In the genomic region with DNA sequence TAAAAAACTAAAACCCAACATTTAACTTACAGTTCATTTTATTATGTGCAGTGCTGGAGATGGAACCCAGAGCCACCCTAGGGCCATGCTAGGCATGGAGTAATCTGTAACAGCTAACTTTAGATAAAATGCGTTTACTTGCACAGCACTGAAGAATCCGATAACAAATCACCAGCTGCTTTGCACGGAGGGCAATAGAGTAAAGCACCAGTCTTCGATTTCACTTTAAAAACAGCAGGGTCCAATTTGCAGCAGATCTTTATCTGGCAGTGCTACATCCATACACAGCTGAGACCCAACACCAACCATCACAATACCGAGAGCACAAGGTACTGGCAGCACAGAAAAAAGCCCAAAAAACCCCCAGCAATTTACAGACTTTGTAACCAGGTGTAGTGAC, we compare ENCODE assay signal across 10 mouse cellular contexts. TPM values are rescaled to one million over a fixed set of nuclear protein-coding genes. Genes with fewer than 3 reads are reported as not detected.
DNase-seq lines count a peak whose midpoint lies in the region; ATAC-seq and TF ChIP-seq lines count a peak whose summit lies in the region.
"Had no signal": no experiment of that assay in that cellular context is flagged by ENCODE, and none has a peak within 500 bp of the region (broad histone marks: within the 10 kb centered on the region; RNA-seq: fewer than 3 reads in every experiment).

No protein-coding gene starts in this region.

- H3K9me3 ChIP-seq in kidney, embryonic 14.5 days (ENCODE audit: control insufficient read depth, low read length) = no peaks in the 10 kb centered on the region
- H3K9me3 ChIP-seq in embryonic facial prominence, embryonic 12.5 days = no peaks in the 10 kb centered on the region
- H3K9me3 ChIP-seq in heart, embryonic 16.5 days (replicated peaks; ENCODE audit: control insufficient read depth, low read length) = no peaks in the 10 kb centered on the region
- H3K9me3 ChIP-seq in liver, postnatal 0 days (ENCODE audit: low read length) = no peaks in the 10 kb centered on the region

- no peak for TF ChIP-seq CTCF in liver, postnatal 0 days (IDR thresholded peaks at IDR 0.05; ENCODE audit: low read depth)

- H3K4me3 ChIP-seq in kidney, embryonic 14.5 days (ENCODE audit: low read length) = no peak overlapping the region; the same call in 1 of the 2 replicates
- H3K4me3 ChIP-seq in embryonic facial prominence, embryonic 12.5 days = no peak overlapping the region
- no peak overlapping the region for H3K4me3 ChIP-seq in heart, embryonic 16.5 days (ENCODE audit: low read length)
- H3K4me3 ChIP-seq in liver, postnatal 0 days (ENCODE audit: low read depth, low read length) = no peak overlapping the region

- no peaks in the 10 kb centered on the region for H3K27me3 ChIP-seq in kidney, embryonic 14.5 days (ENCODE audit: control insufficient read depth, insufficient read depth, low read length)
- H3K27me3 ChIP-seq in embryonic facial prominence, embryonic 12.5 days = no peaks in the 10 kb centered on the region
- no peaks in the 10 kb centered on the region for H3K27me3 ChIP-seq in heart, embryonic 16.5 days (ENCODE audit: control insufficient read depth, insufficient read depth, low read length)
- no peaks in the 10 kb centered on the region for H3K27me3 ChIP-seq in liver, postnatal 0 days (ENCODE audit: insufficient read depth, low read length)

- ATAC-seq in kidney, embryonic 14.5 days (ENCODE audit: low FRiP score, low TSS enrichment) = no peak
- no peak for ATAC-seq in embryonic facial prominence, embryonic 12.5 days (ENCODE audit: insufficient number of reproducible peaks, insufficient read depth, low FRiP score, low TSS enrichment)
- no peak for ATAC-seq in heart, embryonic 16.5 days (replicated peaks; ENCODE audit: extremely low read depth, insufficient read depth, low FRiP score)
- ATAC-seq in liver, postnatal 0 days = no peak

- peaks cover 29% of the 10 kb centered on the region for H3K4me1 ChIP-seq in kidney, embryonic 14.5 days (ENCODE audit: control insufficient read depth, insufficient read depth, low read length)
- H3K4me1 ChIP-seq in embryonic facial prominence, embryonic 12.5 days = peaks cover 26% of the 10 kb centered on the region
- peaks cover 53% of the 10 kb centered on the region for H3K4me1 ChIP-seq in heart, embryonic 16.5 days (ENCODE audit: control insufficient read depth, insufficient read depth, low read length)
- H3K4me1 ChIP-seq in liver, postnatal 0 days (ENCODE audit: insufficient read depth) = peaks cover 68% of the 10 kb centered on the region

- 82% methylated on average over 5 of the region's 5 CpGs for WGBS in kidney, embryonic 14.5 days
- WGBS in embryonic facial prominence, embryonic 12.5 days = 66% methylated on average over 5 of the region's 5 CpGs
- WGBS in heart, embryonic 16.5 days = 68% methylated on average over 5 of the region's 5 CpGs
- 56% methylated on average over 5 of the region's 5 CpGs for WGBS in liver, postnatal 0 days (ENCODE audit: insufficient replicate concordance)

- DNase-seq in kidney, adult 8-10 months = no peak
- DNase-seq in liver, postnatal 0 days = no peak
- DNase-seq in testis, postnatal 14 days (ENCODE audit: low spot score) = no peak
- DNase-seq in urinary bladder, postnatal 14 days (ENCODE audit: low spot score) = no peak
- DNase-seq: embryo, embryonic 11 days; gastrocnemius, postnatal 25 days; thymus, postnatal 36 days had no signal

- peak overlapping the region; percentile 98; the same call in 1 of the 2 replicates for H3K9ac ChIP-seq in kidney, embryonic 14.5 days (ENCODE audit: low read depth, low read length)
- no peak overlapping the region for H3K9ac ChIP-seq in embryonic facial prominence, embryonic 12.5 days
- peak overlapping the region; percentile 98; the same call in 1 of the 2 replicates for H3K9ac ChIP-seq in heart, embryonic 16.5 days (ENCODE audit: low read length)
- no peak overlapping the region; the same call in 1 of the 2 replicates for H3K9ac ChIP-seq in liver, postnatal 0 days (replicated peaks)

- H3K4me2 ChIP-seq in kidney, embryonic 14.5 days (replicated peaks; ENCODE audit: low read depth, low read length) = peak overlapping the region; percentile 86
- H3K4me2 ChIP-seq in embryonic facial prominence, embryonic 12.5 days (replicated peaks) = peak overlapping the region; percentile 94; the same call in 1 of the 2 replicates
- 0 out of 2 replicates have a peak overlapping the region, but pooled peaks have one; percentile 98 for H3K4me2 ChIP-seq in heart, embryonic 16.5 days (ENCODE audit: low read depth, low read length)
- H3K4me2 ChIP-seq in liver, postnatal 0 days (ENCODE audit: low read depth, low read length) = peak overlapping the region; percentile 93

- H3K36me3 ChIP-seq in kidney, embryonic 14.5 days (ENCODE audit: control insufficient read depth, insufficient read depth, low read length) = peaks cover 4% of the 10 kb centered on the region; the same call in 1 of the 2 replicates
- no peaks in the 10 kb centered on the region for H3K36me3 ChIP-seq in embryonic facial prominence, embryonic 12.5 days
- peaks cover 5% of the 10 kb centered on the region; the same call in 1 of the 2 replicates for H3K36me3 ChIP-seq in heart, embryonic 16.5 days (ENCODE audit: control insufficient read depth, insufficient read depth)
- H3K36me3 ChIP-seq in liver, postnatal 0 days (replicated peaks; ENCODE audit: insufficient read depth, low read length) = 0 out of 2 replicates have a peak, but pooled peaks cover 5% of the 10 kb centered on the region

- no peak for TF ChIP-seq EP300 in liver, postnatal 0 days (IDR thresholded peaks at IDR 0.05; ENCODE audit: low read depth)

- H3K27ac ChIP-seq in kidney, embryonic 14.5 days (ENCODE audit: low read depth, low read length) = peak overlapping the region; percentile 96; the same call in 1 of the 2 replicates
- H3K27ac ChIP-seq in embryonic facial prominence, embryonic 12.5 days = peak overlapping the region; percentile 95; the same call in 1 of the 2 replicates
- peak overlapping the region; percentile 96; the same call in 1 of the 2 replicates for H3K27ac ChIP-seq in heart, embryonic 16.5 days (ENCODE audit: low read length)
- peak overlapping the region; percentile 99 for H3K27ac ChIP-seq in liver, postnatal 0 days (ENCODE audit: low read depth)

RNA-seq across cellular contexts. Expression of a gene that starts 6.6 kb away (rescaled TPM):
- 25.6 and 39.5 TPM in 2 replicates for polyA plus RNA-seq in kidney, embryonic 14.5 days (2014; fragmentation: Nextera tagmentation; extraction: Ambion mirVana)
- 35.3 and 36.8 TPM in 2 replicates for polyA plus RNA-seq in embryonic facial prominence, embryonic 12.5 days (2016; fragmentation: Nextera tagmentation; extraction: Ambion mirVana)
- 15.8 and 17.0 TPM in 2 replicates for polyA plus RNA-seq in heart, embryonic 16.5 days (2015; fragmentation: Nextera tagmentation; extraction: Ambion mirVana)
- polyA plus RNA-seq in liver, postnatal 0 days (2015; fragmentation: Nextera tagmentation; extraction: Ambion mirVana) = 6.5 and 8.7 TPM in 2 replicates

RNA-seq across cellular contexts. Expression of a gene that starts 6.7 kb away (rescaled TPM):
- polyA plus RNA-seq in kidney, embryonic 14.5 days (2014; fragmentation: Nextera tagmentation; extraction: Ambion mirVana) = 54.3 and 62.9 TPM in 2 replicates
- polyA plus RNA-seq in embryonic facial prominence, embryonic 12.5 days (2016; fragmentation: Nextera tagmentation; extraction: Ambion mirVana) = 62.6 and 63.6 TPM in 2 replicates
- polyA plus RNA-seq in heart, embryonic 16.5 days (2015; fragmentation: Nextera tagmentation; extraction: Ambion mirVana) = 45.7 and 49.4 TPM in 2 replicates
- polyA plus RNA-seq in liver, postnatal 0 days (2015; fragmentation: Nextera tagmentation; extraction: Ambion mirVana) = 68.2 and 71.3 TPM in 2 replicates

RNA-seq across cellular contexts. Expression of a gene that starts 21.9 kb away (rescaled TPM):
- 0.20 and 0.47 TPM in 2 replicates for polyA plus RNA-seq in kidney, embryonic 14.5 days (2014; fragmentation: Nextera tagmentation; extraction: Ambion mirVana)
- polyA plus RNA-seq in embryonic facial prominence, embryonic 12.5 days (2016; fragmentation: Nextera tagmentation; extraction: Ambion mirVana) = 0.36 and 0.56 TPM in 2 replicates
- 1.4 and 1.7 TPM in 2 replicates for polyA plus RNA-seq in heart, embryonic 16.5 days (2015; fragmentation: Nextera tagmentation; extraction: Ambion mirVana)
- 5.2 and 6.0 TPM in 2 replicates for polyA plus RNA-seq in liver, postnatal 0 days (2015; fragmentation: Nextera tagmentation; extraction: Ambion mirVana)

Comparison
In these comparisons a context has a peak if more than half of its experiments do, and no peak if none do; other contexts are left out.
1. H3K9ac ChIP-seq: peak in kidney, embryonic 14.5 days (single experiment) and heart, embryonic 16.5 days (single experiment); none in embryonic facial prominence, embryonic 12.5 days (single experiment) and liver, postnatal 0 days (single experiment).
2. Peak in every context shown above with its lines, with median percentiles within 50 percentile points of each other: H3K27ac ChIP-seq and H3K4me2 ChIP-seq.